Mouse (Mus musculus): ENCODE results near the gene Col16a1.

Gene Col16a1

GRCm38 (mm10) chr4:130048203-130048479 is 501 bp downstream of the Col16a1 start:
- no peak for DNase-seq

- DNase-seq, result no peak
Measured at GRCm38 (mm10) chr4:130050056-130050824, 2.6 kb downstream of the Col16a1 start.

- DNase-seq, result no peak
Measured at GRCm38 (mm10) chr4:130052283-130052682, 4.6 kb downstream of the Col16a1 start.

- DNase-seq, result no peak
Measured at GRCm38 (mm10) chr4:130053111-130053510, 5.5 kb downstream of the Col16a1 start.

GRCm38 (mm10) chr4:130054727-130055126 is 7.1 kb downstream of the Col16a1 start:
- no peak for DNase-seq

- DNase-seq, result no peak
Measured at GRCm38 (mm10) chr4:130055160-130056010, 7.7 kb downstream of the Col16a1 start.

- no peak for DNase-seq
Measured at GRCm38 (mm10) chr4:130056011-130056322, 8.3 kb downstream of the Col16a1 start.

- DNase-seq, result no peak
Measured at GRCm38 (mm10) chr4:130056471-130056870, 8.8 kb downstream of the Col16a1 start.

GRCm38 (mm10) chr4:130060937-130061336 is 13.3 kb downstream of the Col16a1 start:
- DNase-seq, result no peak

- DNase-seq, result no peak
Measured at GRCm38 (mm10) chr4:130063191-130063590, 15.6 kb downstream of the Col16a1 start.

- peak; percentile 52 for DNase-seq
Measured at GRCm38 (mm10) chr4:130066816-130067215, 19.2 kb downstream of the Col16a1 start.

GRCm38 (mm10) chr4:130070523-130070922 is 22.9 kb downstream of the Col16a1 start:
- DNase-seq, result no peak

GRCm38 (mm10) chr4:130071758-130072157 is 24.1 kb downstream of the Col16a1 start:
- no peak for DNase-seq

- DNase-seq, result no peak
Measured at GRCm38 (mm10) chr4:130073367-130073766, 25.7 kb downstream of the Col16a1 start.

- DNase-seq, result peak; percentile 66
Measured at GRCm38 (mm10) chr4:130074761-130075515, 27.3 kb downstream of the Col16a1 start.

- peak; percentile 80 for DNase-seq
Measured at GRCm38 (mm10) chr4:130076856-130077255, 29.2 kb downstream of the Col16a1 start.

- peak; percentile 97 for DNase-seq
Measured at GRCm38 (mm10) chr4:130078816-130079485, 31.3 kb downstream of the Col16a1 start.

- DNase-seq, result no peak
Measured at GRCm38 (mm10) chr4:130079521-130079920, 31.9 kb downstream of the Col16a1 start.

- DNase-seq, result peak; percentile 85
Measured at GRCm38 (mm10) chr4:130081345-130082190, 33.9 kb downstream of the Col16a1 start.

GRCm38 (mm10) chr4:130082211-130082610 is 34.6 kb downstream of the Col16a1 start:
- DNase-seq, result no peak

GRCm38 (mm10) chr4:130084331-130084945 is 36.8 kb downstream of the Col16a1 start:
- peak; percentile 39 for DNase-seq
